Mouse (Mus musculus) kidney, postnatal 10 days (tissue): ENCODE data around the gene Ppp1cb.

ENCODE experiments used
- DNase-seq: peaks from one replicate; pipeline ENCODE4 v3.0.0; 2021; ENCODE audit warnings: mixed read lengths

Gene Ppp1cb

GRCm38 (mm10) chr5:32445287-32445921 is 13.2 kb upstream of the Ppp1cb start:
- DNase-seq = no peak

- peak; percentile 42 for DNase-seq
Measured at GRCm38 (mm10) chr5:32446394-32446793, 12.2 kb upstream of the Ppp1cb start.

GRCm38 (mm10) chr5:32446810-32447209 is 11.8 kb upstream of the Ppp1cb start:
- no peak for DNase-seq

GRCm38 (mm10) chr5:32459251-32459881 is 723 bp downstream of the Ppp1cb start:
- no peak for DNase-seq

- DNase-seq = peak; percentile 80
Measured at GRCm38 (mm10) chr5:32459882-32460751, 1.5 kb downstream of the Ppp1cb start.

- DNase-seq = no peak
Measured at GRCm38 (mm10) chr5:32460973-32461372, 2.3 kb downstream of the Ppp1cb start.

GRCm38 (mm10) chr5:32472332-32473028 is 13.8 kb downstream of the Ppp1cb start:
- peak; percentile 26 for DNase-seq

- DNase-seq = no peak
Measured at GRCm38 (mm10) chr5:32473029-32473352, 14.3 kb downstream of the Ppp1cb start.

- DNase-seq = no peak
Measured at GRCm38 (mm10) chr5:32476501-32476900, 17.9 kb downstream of the Ppp1cb start.

- no peak for DNase-seq
Measured at GRCm38 (mm10) chr5:32478972-32479371, 20.3 kb downstream of the Ppp1cb start.

- no peak for DNase-seq
Measured at GRCm38 (mm10) chr5:32485430-32485829, 26.8 kb downstream of the Ppp1cb start.

- DNase-seq = no peak
Measured at GRCm38 (mm10) chr5:32488044-32488443, 29.4 kb downstream of the Ppp1cb start.

GRCm38 (mm10) chr5:32494084-32494700 is 35.5 kb downstream of the Ppp1cb start:
- no peak for DNase-seq

- DNase-seq = no peak
Measured at GRCm38 (mm10) chr5:32508766-32509165, 50.1 kb downstream of the Ppp1cb start.

GRCm38 (mm10) chr5:32520381-32520780 is 61.7 kb downstream of the Ppp1cb start:
- peak; percentile 63 for DNase-seq

- DNase-seq = no peak
Measured at GRCm38 (mm10) chr5:32549449-32549848, 90.8 kb downstream of the Ppp1cb start.

- DNase-seq = no peak
Measured at GRCm38 (mm10) chr5:32564697-32565096, 106.1 kb downstream of the Ppp1cb start.
